Mouse (Mus musculus) embryonic facial prominence, embryonic 14.5 days (tissue): ENCODE data around the gene 1700028K03Rik. TPM values are rescaled to one million over a fixed set of nuclear protein-coding genes. Genes with fewer than 3 reads are reported as not detected.

ENCODE experiments used
- ATAC-seq: fragments of 200-750 bp; cut with Nextera tagmentation; 2 replicates; pipeline ENCODE4 v1.8.0; 2017; ENCODE audit warnings: low read depth, moderate number of reproducible peaks, moderate TSS enrichment
- DNase-seq: peaks from one replicate; pipeline ENCODE4 v3.0.0-alpha.2; 2015; ENCODE audit warnings: low spot score
- H3K27ac ChIP-seq: fragments of 300-500 bp; sonication (generic); replicated peaks from 2 replicates; pipeline ENCODE4 v1.5.1; 2014; ENCODE audit warnings: low read depth, mild to moderate bottlenecking, low read length, moderate library complexity
- H3K27me3 ChIP-seq: fragments of 300-500 bp; sonication (generic); replicated peaks from 2 replicates; pipeline ENCODE4 v1.6.1; 2014; ENCODE audit warnings: low read length; ENCODE audit not compliant: control insufficient read depth, insufficient read depth
- H3K36me3 ChIP-seq: fragments of 300-500 bp; sonication (generic); 2 replicates; pipeline ENCODE4 v1.6.1; 2014; ENCODE audit warnings: low read length, mixed read lengths; ENCODE audit not compliant: control insufficient read depth, insufficient read depth
- H3K4me1 ChIP-seq: fragments of 300-500 bp; sonication (generic); 2 replicates; pipeline ENCODE4 v1.6.1; 2014; ENCODE audit warnings: antibody characterized with exemption, low read length; ENCODE audit not compliant: control insufficient read depth, insufficient read depth
- H3K4me2 ChIP-seq: fragments of 300-500 bp; sonication (generic); 2 replicates; pipeline ENCODE4 v1.6.1; 2014; ENCODE audit warnings: low read depth, mild to moderate bottlenecking, low read length, moderate library complexity, mixed read lengths
- H3K4me3 ChIP-seq: fragments of 300-500 bp; sonication (generic); 2 replicates; pipeline ENCODE4 v1.5.1; 2014; ENCODE audit warnings: low read depth, mild to moderate bottlenecking, low read length
- H3K9ac ChIP-seq: fragments of 300-500 bp; sonication (generic); 2 replicates; pipeline ENCODE4 v1.6.1; 2014; ENCODE audit warnings: low read depth, mild to moderate bottlenecking, low read length, moderate library complexity, mixed read lengths
- H3K9me3 ChIP-seq: fragments of 300-500 bp; sonication (generic); 2 replicates; pipeline ENCODE4 v1.6.1; 2016; ENCODE audit warnings: low read length; ENCODE audit not compliant: control insufficient read depth
- WGBS: fragments of 180-500 bp; shearing (Covaris S2); extraction: QIAGEN DNeasy Blood & Tissue Kit; methylation state at CpG from one replicate; pipeline ENCODE4 v1.1.7; 2014; 5-methylcytosine and 5-hydroxymethylcytosine counted together
- polyA plus RNA-seq: library from polyadenylated mRNA; unstranded; fragments of >200 nt; fragmentation: Nextera tagmentation; extraction: Ambion mirVana; gene quantifications from 2 replicates; pipeline ENCODE4 v1.2.1, GENCODE M21; 2014

Gene 1700028K03Rik
- polyA plus RNA-seq: 0.09 and 0.33 TPM in 2 replicates

- no peak for ATAC-seq
- 73% methylated on average over 14 of the region's 15 CpGs for WGBS
- no peaks in the 10 kb centered on the region for H3K9me3 ChIP-seq
- no peak for DNase-seq
- no peaks in the 10 kb centered on the region for H3K36me3 ChIP-seq
- no peaks in the 10 kb centered on the region for H3K27me3 ChIP-seq
- H3K4me3 ChIP-seq: no peak within 1 kb of the TSS
- no peak within 1 kb of the TSS for H3K27ac ChIP-seq
- H3K9ac ChIP-seq: no peak within 1 kb of the TSS
- no peaks in the 10 kb centered on the region for H3K4me1 ChIP-seq
- H3K4me2 ChIP-seq: no peak within 1 kb of the TSS
Observed at GRCm38 (mm10) chr5:107534581-107534980, at the start of gene 1700028K03Rik. Gene 1700028K03Rik, plus strand, starts transcription at chr5:107534709.

- H3K4me3 ChIP-seq: no peak overlapping the region
- ATAC-seq (no peak), DNase-seq (no peak)
- H3K27me3 ChIP-seq: no peaks in the 10 kb centered on the region
- no peak overlapping the region for H3K4me2 ChIP-seq
- H3K4me1 ChIP-seq: no peaks in the 10 kb centered on the region
- H3K36me3 ChIP-seq: 0 out of 2 replicates have a peak, but pooled peaks cover 6% of the 10 kb centered on the region
- 79% methylated on average over 4 of the region's 4 CpGs for WGBS
- H3K27ac ChIP-seq: no peak overlapping the region
- H3K9ac ChIP-seq: no peak overlapping the region
- H3K9me3 ChIP-seq: no peaks in the 10 kb centered on the region
Observed at GRCm38 (mm10) chr5:107488996-107489395, 45.5 kb upstream of the 1700028K03Rik start.

- Histone ChIP-seq H3K27ac (no peak overlapping the region), H3K9me3 (peaks cover 3% of the 10 kb centered on the region; the same call in 1 of the 2 replicates), H3K4me1 (no peaks in the 10 kb centered on the region), H3K36me3 (peaks cover 9% of the 10 kb centered on the region; the same call in 1 of the 2 replicates), H3K4me2 (no peak overlapping the region), H3K4me3 (no peak overlapping the region), H3K27me3 (no peaks in the 10 kb centered on the region), H3K9ac (no peak overlapping the region)
- DNase-seq: no peak
- WGBS: 77% methylated on average over 9 of the region's 9 CpGs
- no peak for ATAC-seq
Observed at GRCm38 (mm10) chr5:107491036-107491435, 43.5 kb upstream of the 1700028K03Rik start.

GRCm38 (mm10) chr5:107492471-107492870 lies 42.0 kb upstream of the 1700028K03Rik start:
- ATAC-seq: no peak
- no peaks in the 10 kb centered on the region for H3K27me3 ChIP-seq
- 97% methylated on average over 2 of the region's 2 CpGs for WGBS
- no peak overlapping the region for H3K27ac ChIP-seq
- no peak overlapping the region for H3K4me2 ChIP-seq
- H3K36me3 ChIP-seq: peaks cover 9% of the 10 kb centered on the region; the same call in 1 of the 2 replicates
- H3K9ac ChIP-seq: no peak overlapping the region
- no peaks in the 10 kb centered on the region for H3K4me1 ChIP-seq
- H3K9me3 ChIP-seq: peaks cover 3% of the 10 kb centered on the region; the same call in 1 of the 2 replicates
- no peak for DNase-seq
- H3K4me3 ChIP-seq: no peak overlapping the region

- DNase-seq (no peak), ATAC-seq (no peak)
- no peak overlapping the region for H3K27ac ChIP-seq
- no peaks in the 10 kb centered on the region for H3K4me1 ChIP-seq
- H3K27me3 ChIP-seq: no peaks in the 10 kb centered on the region
- no peak overlapping the region for H3K9ac ChIP-seq
- peaks cover 9% of the 10 kb centered on the region; the same call in 1 of the 2 replicates for H3K36me3 ChIP-seq
- no peak overlapping the region for H3K4me2 ChIP-seq
- peaks cover 3% of the 10 kb centered on the region; the same call in 1 of the 2 replicates for H3K9me3 ChIP-seq
- 93% methylated on average over 5 of the region's 5 CpGs for WGBS
- H3K4me3 ChIP-seq: no peak overlapping the region
Observed at GRCm38 (mm10) chr5:107494759-107495158, 39.8 kb upstream of the 1700028K03Rik start.

GRCm38 (mm10) chr5:107496047-107496446 lies 38.5 kb upstream of the 1700028K03Rik start:
- DNase-seq (no peak), ATAC-seq (no peak)
- Histone ChIP-seq H3K9me3 (peaks cover 3% of the 10 kb centered on the region; the same call in 1 of the 2 replicates), H3K4me1 (no peaks in the 10 kb centered on the region), H3K4me3 (no peak overlapping the region), H3K9ac (no peak overlapping the region), H3K27me3 (no peaks in the 10 kb centered on the region), H3K27ac (no peak overlapping the region), H3K4me2 (no peak overlapping the region), H3K36me3 (peaks cover 6% of the 10 kb centered on the region; the same call in 1 of the 2 replicates)
- 83% methylated on average over 2 of the region's 2 CpGs for WGBS

GRCm38 (mm10) chr5:107497519-107498501 lies 36.7 kb upstream of the 1700028K03Rik start:
- H3K9ac ChIP-seq: no peak overlapping the region
- 60% methylated on average over 10 of the region's 10 CpGs for WGBS
- H3K4me1 ChIP-seq: no peaks in the 10 kb centered on the region
- H3K9me3 ChIP-seq: peaks cover 3% of the 10 kb centered on the region; the same call in 1 of the 2 replicates
- no peak overlapping the region for H3K4me2 ChIP-seq
- peak; percentile 75; the same call in 1 of the 2 replicates for ATAC-seq
- peak overlapping the region; percentile 13; the same call in 1 of the 2 replicates for H3K27ac ChIP-seq
- H3K4me3 ChIP-seq: no peak overlapping the region
- peaks cover 4% of the 10 kb centered on the region; the same call in 1 of the 2 replicates for H3K36me3 ChIP-seq
- peak; percentile 54 for DNase-seq
- H3K27me3 ChIP-seq: no peaks in the 10 kb centered on the region

GRCm38 (mm10) chr5:107498806-107499310 lies 35.7 kb upstream of the 1700028K03Rik start:
- H3K9ac ChIP-seq: no peak overlapping the region
- no peak overlapping the region for H3K4me3 ChIP-seq
- 42% methylated on average over 5 of the region's 5 CpGs for WGBS
- H3K9me3 ChIP-seq: peaks cover 3% of the 10 kb centered on the region; the same call in 1 of the 2 replicates
- no peak overlapping the region for H3K27ac ChIP-seq
- no peaks in the 10 kb centered on the region for H3K27me3 ChIP-seq
- DNase-seq (no peak), ATAC-seq (peak; percentile 50; the same call in 1 of the 2 replicates)
- peaks cover 4% of the 10 kb centered on the region; the same call in 1 of the 2 replicates for H3K36me3 ChIP-seq
- no peaks in the 10 kb centered on the region for H3K4me1 ChIP-seq
- H3K4me2 ChIP-seq: no peak overlapping the region
